Mouse (Mus musculus) kidney, postnatal 25 days (tissue): ENCODE results near the gene Per2.

Experiments
- DNase-seq, 2 experiments: peaks; one replicate each; pipeline ENCODE4 v3.0.0; 2021; ENCODE audit warnings: mixed read lengths in 2 of 2

The Per2 gene

GRCm38 (mm10) chr1:91458223-91458861 lies 782 bp downstream of the Per2 start:
- DNase-seq: peak in 1 of 2 experiments; percentile 80

- DNase-seq: peak in 1 of 2 experiments; percentile 51
Measured at GRCm38 (mm10) chr1:91457698-91458097, 1.4 kb downstream of the Per2 start.

- DNase-seq: peak in 1 of 2 experiments; percentile 40
Measured at GRCm38 (mm10) chr1:91457116-91457515, 2.0 kb downstream of the Per2 start.

- DNase-seq: peak; percentile 73 to 89
Measured at GRCm38 (mm10) chr1:91456301-91456801, 2.8 kb downstream of the Per2 start.

GRCm38 (mm10) chr1:91455661-91456161 lies 3.4 kb downstream of the Per2 start:
- peak; percentile 84 to 91 for DNase-seq

GRCm38 (mm10) chr1:91454927-91455326 lies 4.2 kb downstream of the Per2 start:
- peak in 1 of 2 experiments; percentile 33 for DNase-seq

GRCm38 (mm10) chr1:91454366-91454765 lies 4.8 kb downstream of the Per2 start:
- peak in 1 of 2 experiments; percentile 84 for DNase-seq

GRCm38 (mm10) chr1:91453932-91454331 lies 5.2 kb downstream of the Per2 start:
- peak in 1 of 2 experiments; percentile 44 for DNase-seq

- DNase-seq: peak in 1 of 2 experiments; percentile 75
Measured at GRCm38 (mm10) chr1:91451547-91452084, 7.5 kb downstream of the Per2 start.

- peak in 1 of 2 experiments; percentile 24 for DNase-seq
Measured at GRCm38 (mm10) chr1:91450851-91451250, 8.3 kb downstream of the Per2 start.

GRCm38 (mm10) chr1:91448688-91449087 lies 10.4 kb downstream of the Per2 start:
- peak in 1 of 2 experiments; percentile 41 for DNase-seq

GRCm38 (mm10) chr1:91446511-91446910 lies 12.6 kb downstream of the Per2 start:
- no peak for DNase-seq

GRCm38 (mm10) chr1:91446060-91446459 lies 13.1 kb downstream of the Per2 start:
- DNase-seq: peak; percentile 93 to 97

GRCm38 (mm10) chr1:91444841-91445830 lies 14.0 kb downstream of the Per2 start:
- DNase-seq: peak in 1 of 2 experiments; percentile 43

- DNase-seq: peak; percentile 78 to 89
Measured at GRCm38 (mm10) chr1:91442350-91442990, 16.7 kb downstream of the Per2 start.

- DNase-seq: no peak
Measured at GRCm38 (mm10) chr1:91441855-91442254, 17.3 kb downstream of the Per2 start.

- DNase-seq: peak in 1 of 2 experiments; percentile 85
Measured at GRCm38 (mm10) chr1:91439776-91440175, 19.3 kb downstream of the Per2 start.

- no peak for DNase-seq
Measured at GRCm38 (mm10) chr1:91437573-91437972, 21.6 kb downstream of the Per2 start.

- DNase-seq: no peak
Measured at GRCm38 (mm10) chr1:91437083-91437400, 22.1 kb downstream of the Per2 start.

- peak; percentile 94 to 96 for DNase-seq
Measured at GRCm38 (mm10) chr1:91436380-91437082, 22.6 kb downstream of the Per2 start.

GRCm38 (mm10) chr1:91435606-91436130 lies 23.5 kb downstream of the Per2 start:
- DNase-seq: peak in 1 of 2 experiments; percentile 46
